Mouse (Mus musculus) lung, adult 2 months (tissue): ENCODE data around the gene Osgep.

Source experiments
- CTCF ChIP-seq: fragments of 200-500 bp; IDR thresholded peaks from 2 replicates; pipeline ENCODE4 v1.5.1; 2011; ENCODE audit warnings: mild to moderate bottlenecking, low read length, control low read depth; ENCODE audit not compliant: insufficient read depth
- POLR2A ChIP-seq: fragments of 200-500 bp; IDR thresholded peaks from 2 replicates; pipeline ENCODE4 v1.6.1; 2011; ENCODE audit warnings: low read depth, mild to moderate bottlenecking, control low read depth, low read length, borderline replicate concordance; ENCODE audit errors: extremely low read depth

- TF ChIP-seq CTCF: no peak
- no peak for TF ChIP-seq POLR2A
Observed at GRCm38 (mm10) chr14:50970822-50971221, 46.1 kb upstream of the Osgep start.
